Mouse (Mus musculus) liver, embryonic 13.5 days (tissue): ENCODE data around the gene Mettl8. TPM values are rescaled to one million over a fixed set of nuclear protein-coding genes. Genes with fewer than 3 reads are reported as not detected.

Experiments used
- ATAC-seq: fragments of 200-750 bp; cut with Nextera tagmentation; 2 replicates; pipeline ENCODE4 v1.8.0; 2017; ENCODE audit warnings: low read depth, mild to moderate bottlenecking, moderate number of reproducible peaks, moderate library complexity
- DNase-seq: peaks from one replicate; pipeline ENCODE4 v3.0.0; 2022
- H3K27ac ChIP-seq: fragments of 300-500 bp; sonication (generic); 2 replicates; pipeline ENCODE4 v1.5.1; 2015; ENCODE audit warnings: moderate library complexity, mild to moderate bottlenecking, inconsistent platforms
- H3K27me3 ChIP-seq: fragments of 300-500 bp; sonication (generic); 2 replicates; pipeline ENCODE4 v1.6.1; 2015; ENCODE audit warnings: mild to moderate bottlenecking, inconsistent platforms
- H3K36me3 ChIP-seq: fragments of 300-500 bp; sonication (generic); 2 replicates; pipeline ENCODE4 v1.6.1; 2015; ENCODE audit warnings: mild to moderate bottlenecking, inconsistent platforms
- H3K4me1 ChIP-seq: fragments of 300-500 bp; sonication (generic); replicated peaks from 2 replicates; pipeline ENCODE4 v1.6.1; 2015; ENCODE audit warnings: inconsistent platforms
- H3K4me2 ChIP-seq: fragments of 300-500 bp; sonication (generic); 2 replicates; pipeline ENCODE4 v1.6.1; 2015; ENCODE audit warnings: inconsistent platforms, mild to moderate bottlenecking, moderate library complexity
- H3K4me3 ChIP-seq: fragments of 300-500 bp; sonication (generic); replicated peaks from 2 replicates; pipeline ENCODE4 v1.5.1; 2015; ENCODE audit warnings: mild to moderate bottlenecking, inconsistent platforms
- H3K9ac ChIP-seq: fragments of 300-500 bp; sonication (generic); 2 replicates; pipeline ENCODE4 v1.6.1; 2015; ENCODE audit warnings: mild to moderate bottlenecking, inconsistent platforms
- H3K9me3 ChIP-seq: fragments of 300-500 bp; sonication (generic); replicated peaks from 2 replicates; pipeline ENCODE4 v1.6.1; 2016; ENCODE audit warnings: inconsistent platforms
- WGBS: fragments of 180-500 bp; shearing (Covaris S2); methylation state at CpG from one replicate; pipeline ENCODE4 v1.1.7; 2015; ENCODE audit not compliant: insufficient replicate concordance; 5-methylcytosine and 5-hydroxymethylcytosine counted together
- polyA plus RNA-seq: library from polyadenylated mRNA; unstranded; fragments of >200 nt; fragmentation: Nextera tagmentation; extraction: Ambion mirVana; gene quantifications from 2 replicates; pipeline ENCODE4 v1.2.1, GENCODE M21; 2015

Mettl8 gene
- polyA plus RNA-seq: 10.0 and 12.7 TPM in 2 replicates

- DNase-seq (peak; percentile 90), ATAC-seq (peak; percentile 98)
- Histone ChIP-seq H3K27me3 (no peaks in the 10 kb centered on the region), H3K9me3 (no peaks in the 10 kb centered on the region), H3K4me2 (peak within 1 kb of the TSS; percentile 91), H3K27ac (peak within 1 kb of the TSS; percentile 94), H3K36me3 (peaks cover 10% of the 10 kb centered on the region), H3K9ac (peak within 1 kb of the TSS; percentile 93), H3K4me3 (peak within 1 kb of the TSS; percentile 93), H3K4me1 (peaks cover 31% of the 10 kb centered on the region)
- under 1% methylated on average over 57 of the region's 57 CpGs for WGBS
Observed at GRCm38 (mm10) chr2:71055300-71056114, at the start of gene Mettl8, which contains the start of gene Dcaf17. Gene Mettl8, minus strand, starts transcription at chr2:71055583. Gene Dcaf17, plus strand, starts transcription at chr2:71055328.

- Histone ChIP-seq H3K27ac (no peak overlapping the region), H3K9me3 (no peaks in the 10 kb centered on the region), H3K4me2 (no peak overlapping the region), H3K9ac (no peak overlapping the region), H3K36me3 (0 out of 2 replicates have a peak, but pooled peaks cover 5% of the 10 kb centered on the region), H3K27me3 (no peaks in the 10 kb centered on the region), H3K4me1 (no peaks in the 10 kb centered on the region), H3K4me3 (no peak overlapping the region)
- DNase-seq (no peak), ATAC-seq (no peak)
- 48% methylated on average over 3 of the region's 3 CpGs for WGBS
Observed at GRCm38 (mm10) chr2:71104696-71105095, 49.3 kb upstream of the Mettl8 start.

GRCm38 (mm10) chr2:71103292-71103680, 47.9 kb upstream of the Mettl8 start:
- no peaks in the 10 kb centered on the region for H3K4me1 ChIP-seq
- H3K9ac ChIP-seq: no peak overlapping the region
- no peak for ATAC-seq
- no peak overlapping the region for H3K27ac ChIP-seq
- no peaks in the 10 kb centered on the region for H3K27me3 ChIP-seq
- H3K36me3 ChIP-seq: 0 out of 2 replicates have a peak, but pooled peaks cover 5% of the 10 kb centered on the region
- DNase-seq: no peak
- H3K4me2 ChIP-seq: no peak overlapping the region
- 59% methylated on average over 4 of the region's 4 CpGs for WGBS
- H3K9me3 ChIP-seq: no peaks in the 10 kb centered on the region
- no peak overlapping the region for H3K4me3 ChIP-seq

DNA sequence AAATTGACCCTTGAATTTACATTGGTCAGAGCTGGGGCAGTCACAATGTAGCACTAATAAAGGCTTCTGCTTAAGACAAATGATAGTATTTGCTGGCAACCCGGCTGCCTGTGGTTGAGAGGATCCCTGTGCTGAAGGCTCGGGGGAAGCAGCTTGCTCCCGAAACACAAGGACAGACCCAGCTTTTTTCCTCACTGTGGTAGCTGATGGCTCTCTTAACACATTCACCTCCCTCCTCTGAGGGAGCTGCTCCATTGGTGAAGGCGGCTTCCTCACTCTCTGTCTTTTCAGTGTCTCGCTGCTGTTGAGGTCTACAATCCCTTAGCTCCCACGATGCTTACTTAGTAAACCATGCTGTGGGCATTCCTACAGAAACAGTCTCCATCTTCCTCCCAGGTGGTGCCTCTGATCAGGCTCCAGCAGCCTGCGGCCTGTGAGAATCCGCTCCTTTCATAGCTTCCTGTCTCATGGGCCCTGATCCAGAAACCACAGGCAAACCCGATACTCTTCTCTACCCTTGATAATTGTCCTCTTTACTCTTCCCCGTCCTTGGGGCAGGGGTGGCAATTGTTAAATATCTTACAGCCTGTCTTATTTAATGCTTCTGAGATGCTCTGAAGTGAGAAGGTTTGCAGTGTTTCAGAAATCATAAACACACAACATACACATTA, 47.4 kb upstream of the Mettl8 start:
- Histone ChIP-seq H3K27ac (no peak overlapping the region), H3K4me1 (no peaks in the 10 kb centered on the region), H3K9me3 (no peaks in the 10 kb centered on the region), H3K4me2 (no peak overlapping the region), H3K27me3 (no peaks in the 10 kb centered on the region), H3K4me3 (no peak overlapping the region), H3K9ac (no peak overlapping the region), H3K36me3 (0 out of 2 replicates have a peak, but pooled peaks cover 6% of the 10 kb centered on the region)
- DNase-seq (no peak), ATAC-seq (no peak)
- WGBS: 73% methylated on average over 10 of the region's 10 CpGs

DNA sequence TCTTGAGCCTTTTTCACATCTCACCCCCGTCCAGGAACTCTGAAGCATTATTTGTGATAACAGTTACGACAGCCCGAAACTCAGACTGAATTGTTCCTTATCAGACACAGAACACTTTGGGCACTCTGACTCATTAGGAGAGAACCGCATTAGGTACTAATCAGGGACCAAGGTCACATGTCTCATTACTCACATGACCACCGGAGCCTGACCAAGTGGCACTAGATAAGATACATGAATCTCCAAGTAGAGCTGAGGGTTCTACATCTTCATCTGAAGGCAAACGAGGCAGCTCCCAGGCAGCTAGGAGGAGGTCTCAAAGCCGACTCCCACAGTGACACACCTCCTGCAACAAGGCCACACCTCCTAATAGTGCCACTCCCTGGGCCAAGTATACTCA, 40.8 kb upstream of the Mettl8 start:
- H3K4me2 ChIP-seq: no peak overlapping the region
- no peaks in the 10 kb centered on the region for H3K9me3 ChIP-seq
- peak overlapping the region; percentile 35 for H3K27ac ChIP-seq
- DNase-seq: peak; percentile 65
- no peak overlapping the region for H3K9ac ChIP-seq
- no peaks in the 10 kb centered on the region for H3K27me3 ChIP-seq
- peaks cover 20% of the 10 kb centered on the region; the same call in 1 of the 2 replicates for H3K36me3 ChIP-seq
- no peak overlapping the region for H3K4me3 ChIP-seq
- ATAC-seq: peak; percentile 87
- WGBS: 18% methylated on average over 7 of the region's 7 CpGs
- H3K4me1 ChIP-seq: peaks cover 20% of the 10 kb centered on the region

- peaks cover 35% of the 10 kb centered on the region for H3K36me3 ChIP-seq
- H3K9me3 ChIP-seq: no peaks in the 10 kb centered on the region
- H3K4me1 ChIP-seq: peaks cover 29% of the 10 kb centered on the region
- H3K4me2 ChIP-seq: no peak overlapping the region
- H3K27ac ChIP-seq: peak overlapping the region; percentile 60
- no peak overlapping the region for H3K9ac ChIP-seq
- peak; percentile 66 for DNase-seq
- no peaks in the 10 kb centered on the region for H3K27me3 ChIP-seq
- peak; percentile 98 for ATAC-seq
- WGBS: 58% methylated on average over 4 of the region's 4 CpGs
- no peak overlapping the region for H3K4me3 ChIP-seq
Observed at GRCm38 (mm10) chr2:71090660-71091445, 35.5 kb upstream of the Mettl8 start.

DNA sequence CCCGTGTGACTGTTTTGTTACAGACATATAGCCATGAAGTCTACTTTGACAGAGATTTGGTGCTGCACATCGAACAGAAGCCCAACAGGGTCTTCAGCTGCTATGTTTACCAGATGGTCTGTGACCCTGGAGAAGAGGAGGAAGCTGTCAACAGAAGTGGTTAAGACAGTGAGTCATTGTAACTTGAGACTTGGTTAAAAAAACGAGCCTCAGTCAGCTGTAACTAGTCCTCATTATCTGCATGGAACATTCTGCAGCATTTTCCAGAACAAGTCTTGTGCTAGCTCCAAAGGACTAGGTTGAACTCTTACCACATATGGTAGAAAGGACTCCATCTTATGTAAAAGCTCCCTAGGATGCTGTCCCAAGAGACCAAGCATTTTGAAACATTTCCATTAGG, 34.4 kb upstream of the Mettl8 start:
- Histone ChIP-seq H3K4me2 (no peak overlapping the region), H3K9me3 (no peaks in the 10 kb centered on the region), H3K4me3 (no peak overlapping the region), H3K9ac (no peak overlapping the region), H3K36me3 (peaks cover 35% of the 10 kb centered on the region), H3K27ac (peak overlapping the region; percentile 25; the same call in 1 of the 2 replicates), H3K4me1 (peaks cover 30% of the 10 kb centered on the region), H3K27me3 (no peaks in the 10 kb centered on the region)
- no peak for ATAC-seq
- 53% methylated on average over 3 of the region's 3 CpGs for WGBS
- DNase-seq: no peak

- ATAC-seq: peak; percentile 59
- Histone ChIP-seq H3K9ac (no peak overlapping the region), H3K4me1 (peaks cover 4% of the 10 kb centered on the region; the same call in 1 of the 2 replicates), H3K27me3 (no peaks in the 10 kb centered on the region), H3K4me2 (no peak overlapping the region), H3K36me3 (peaks cover 25% of the 10 kb centered on the region), H3K27ac (no peak overlapping the region), H3K4me3 (no peak overlapping the region), H3K9me3 (no peaks in the 10 kb centered on the region)
- no peak for DNase-seq
- 70% methylated on average over 6 of the region's 6 CpGs for WGBS
Observed at GRCm38 (mm10) chr2:71083454-71084193, 28.2 kb upstream of the Mettl8 start.

GRCm38 (mm10) chr2:71082416-71082815, 27.0 kb upstream of the Mettl8 start:
- WGBS: 86% methylated on average over 7 of the region's 7 CpGs
- H3K4me1 ChIP-seq: peaks cover 4% of the 10 kb centered on the region; the same call in 1 of the 2 replicates
- no peak for ATAC-seq

DNA sequence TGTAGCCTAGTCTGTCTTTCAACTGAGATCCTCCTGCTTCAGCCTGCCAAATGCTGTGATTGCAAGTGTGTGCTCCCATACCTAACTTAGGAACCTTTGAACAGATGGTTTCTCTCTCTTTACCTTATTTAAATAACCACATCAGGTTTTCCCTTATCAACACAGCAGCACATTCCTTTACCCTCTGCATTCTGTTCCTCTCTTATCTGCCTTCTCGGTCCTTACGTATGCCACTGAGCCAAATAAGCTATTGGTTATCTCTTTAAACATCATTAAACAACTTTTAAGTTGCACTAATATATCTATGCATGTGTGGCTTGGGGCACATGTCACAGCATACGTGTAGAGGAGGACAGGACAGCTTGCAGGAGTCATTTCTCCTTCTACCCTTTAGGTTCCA, 18.4 kb upstream of the Mettl8 start:
- Histone ChIP-seq H3K36me3 (no peaks in the 10 kb centered on the region), H3K27ac (peak overlapping the region; percentile 37; the same call in 1 of the 2 replicates), H3K4me1 (peaks cover 19% of the 10 kb centered on the region), H3K27me3 (no peaks in the 10 kb centered on the region), H3K9ac (no peak overlapping the region), H3K9me3 (no peaks in the 10 kb centered on the region), H3K4me3 (no peak overlapping the region), H3K4me2 (no peak overlapping the region; the same call in 1 of the 2 replicates)
- ATAC-seq (peak; percentile 93), DNase-seq (peak; percentile 29)
- WGBS: 16% methylated on average over 3 of the region's 3 CpGs

More at GRCm38 (mm10) chr2:71082416-71082815, 27.0 kb upstream of the Mettl8 start:
- Histone ChIP-seq H3K36me3 (peaks cover 14% of the 10 kb centered on the region), H3K9ac (no peak overlapping the region), H3K9me3 (no peaks in the 10 kb centered on the region), H3K4me3 (no peak overlapping the region), H3K27me3 (no peaks in the 10 kb centered on the region), H3K4me2 (no peak overlapping the region), H3K27ac (no peak overlapping the region)
- no peak for DNase-seq
